8 mouse cellular contexts compared by ENCODE assay signal in genomic region chr13:31082448-31083140, GRCm38 (mm10).
DNase-seq lines count a peak whose midpoint lies in the region; ATAC-seq and TF ChIP-seq lines count a peak whose summit lies in the region.

No protein-coding gene starts in this region.

- H3K36me3 ChIP-seq in liver, adult 2 months (ENCODE audit: control insufficient read depth, insufficient read depth, low read length): no peaks in the 10 kb centered on the region
- H3K36me3 ChIP-seq in liver, embryonic 11.5 days (ENCODE audit: control insufficient read depth, insufficient read depth, low read length): no peaks in the 10 kb centered on the region
- no peaks in the 10 kb centered on the region for H3K36me3 ChIP-seq in forebrain, embryonic 15.5 days
- H3K36me3 ChIP-seq in intestine, postnatal 0 days (ENCODE audit: control insufficient read depth, insufficient read depth): no peaks in the 10 kb centered on the region
- H3K36me3 ChIP-seq in limb, embryonic 14.5 days (ENCODE audit: control insufficient read depth, insufficient read depth, low read length): no peaks in the 10 kb centered on the region

- TF ChIP-seq POLR2A in liver, adult 2 months (IDR thresholded peaks at IDR 0.05; ENCODE audit: extremely low read depth, insufficient read depth, low read length): no peak
- no peak for TF ChIP-seq POLR2A in limb, embryonic 14.5 days (IDR thresholded peaks at IDR 0.05; ENCODE audit: borderline replicate concordance, extremely low read depth, insufficient read depth, insufficient read length)

- WGBS in liver, adult 2 months: 27% methylated on average over 13 of the region's 13 CpGs
- 35% methylated on average over 13 of the region's 13 CpGs for WGBS in liver, embryonic 11.5 days
- 37% methylated on average over 13 of the region's 13 CpGs for WGBS in forebrain, embryonic 15.5 days
- WGBS in intestine, postnatal 0 days: 11% methylated on average over 13 of the region's 13 CpGs
- 32% methylated on average over 13 of the region's 13 CpGs for WGBS in limb, embryonic 14.5 days

- no peak overlapping the region for H3K27ac ChIP-seq in liver, adult 2 months (replicated peaks; ENCODE audit: insufficient read depth, low read depth, low read length)
- H3K27ac ChIP-seq in liver, embryonic 11.5 days (ENCODE audit: low read depth, low read length): no peak overlapping the region
- H3K27ac ChIP-seq in forebrain, embryonic 15.5 days (replicated peaks): no peak overlapping the region
- no peak overlapping the region for H3K27ac ChIP-seq in intestine, postnatal 0 days (ENCODE audit: low read depth, low read length)
- no peak overlapping the region for H3K27ac ChIP-seq in limb, embryonic 14.5 days (replicated peaks; ENCODE audit: low read depth, low read length)

- no peak overlapping the region for H3K4me2 ChIP-seq in liver, embryonic 11.5 days
- no peak overlapping the region for H3K4me2 ChIP-seq in forebrain, embryonic 15.5 days (replicated peaks)
- H3K4me2 ChIP-seq in intestine, postnatal 0 days (replicated peaks; ENCODE audit: low read depth): no peak overlapping the region; the same call in 1 of the 2 replicates
- no peak overlapping the region for H3K4me2 ChIP-seq in limb, embryonic 14.5 days (replicated peaks; ENCODE audit: low read depth, low read length, severe bottlenecking)

- peak; percentile 53 for TF ChIP-seq CTCF in liver, adult 2 months (IDR thresholded peaks at IDR 0.05; ENCODE audit: low read depth, low read length)
- TF ChIP-seq CTCF in intestine, postnatal 0 days (IDR thresholded peaks at IDR 0.05; ENCODE audit: low read depth): peak; percentile 88

- no peak for ATAC-seq in liver, embryonic 11.5 days (replicated peaks; ENCODE audit: low FRiP score)
- ATAC-seq in forebrain, embryonic 15.5 days (replicated peaks): peak; percentile 71
- ATAC-seq in intestine, postnatal 0 days: 0 out of 2 replicates have a peak, but pooled peaks have one; percentile 49
- no peak for ATAC-seq in limb, embryonic 14.5 days (ENCODE audit: low FRiP score, low read depth)

- no peaks in the 10 kb centered on the region for H3K79me2 ChIP-seq in liver, adult 2 months (ENCODE audit: control insufficient read depth, insufficient read depth, low read length)

- 0 out of 2 replicates have a peak, but pooled peaks cover 5% of the 10 kb centered on the region for H3K27me3 ChIP-seq in liver, adult 2 months (ENCODE audit: control insufficient read depth, insufficient read depth, low read length)
- peaks cover 16% of the 10 kb centered on the region for H3K27me3 ChIP-seq in liver, embryonic 11.5 days (replicated peaks; ENCODE audit: control insufficient read depth, insufficient read depth, low read length)
- H3K27me3 ChIP-seq in forebrain, embryonic 15.5 days: peaks cover 12% of the 10 kb centered on the region; the same call in 1 of the 2 replicates
- no peaks in the 10 kb centered on the region; the same call in 1 of the 2 replicates for H3K27me3 ChIP-seq in intestine, postnatal 0 days (replicated peaks; ENCODE audit: control insufficient read depth, insufficient read depth, low read length)
- H3K27me3 ChIP-seq in limb, embryonic 14.5 days (ENCODE audit: control insufficient read depth, insufficient read depth, low read length): peaks cover 17% of the 10 kb centered on the region

- H3K4me3 ChIP-seq in liver, adult 2 months (ENCODE audit: insufficient read depth, low read depth, low read length): no peak overlapping the region
- H3K4me3 ChIP-seq in liver, embryonic 11.5 days (ENCODE audit: low read depth, low read length): no peak overlapping the region
- H3K4me3 ChIP-seq in forebrain, embryonic 15.5 days: no peak overlapping the region
- no peak overlapping the region for H3K4me3 ChIP-seq in intestine, postnatal 0 days (ENCODE audit: low read depth, low read length)
- H3K4me3 ChIP-seq in limb, embryonic 14.5 days (replicated peaks; ENCODE audit: low read length): no peak overlapping the region

- no peaks in the 10 kb centered on the region for H3K9me3 ChIP-seq in liver, embryonic 11.5 days (ENCODE audit: control insufficient read depth, low read length)
- H3K9me3 ChIP-seq in forebrain, embryonic 15.5 days: no peaks in the 10 kb centered on the region
- H3K9me3 ChIP-seq in intestine, postnatal 0 days (ENCODE audit: control insufficient read depth): no peaks in the 10 kb centered on the region
- no peaks in the 10 kb centered on the region for H3K9me3 ChIP-seq in limb, embryonic 14.5 days (ENCODE audit: control insufficient read depth, low read length)

- DNase-seq in liver, adult 2 months (ENCODE audit: extremely low read depth, low read depth, low spot score): peak; percentile 61
- no peak for DNase-seq in liver, embryonic 11.5 days (ENCODE audit: low spot score)
- DNase-seq in brain, adult 2 months (ENCODE audit: low read depth, low spot score): peak; percentile 80
- peak; percentile 93 for DNase-seq in limb, embryonic 14.5 days (ENCODE audit: low spot score)
- peak; percentile 45 for DNase-seq in neural tube, embryonic 10.5 days (ENCODE audit: extremely low spot score, low spot score)
- DNase-seq in thymus, postnatal 10 days (ENCODE audit: low spot score in 2 of 2): peak; percentile 5 to 53

- H3K9ac ChIP-seq in liver, adult 2 months (ENCODE audit: low read depth, low read length): no peak overlapping the region
- no peak overlapping the region for H3K9ac ChIP-seq in liver, embryonic 11.5 days (ENCODE audit: low read depth, low read length)
- H3K9ac ChIP-seq in forebrain, embryonic 15.5 days (replicated peaks): no peak overlapping the region
- no peak overlapping the region for H3K9ac ChIP-seq in intestine, postnatal 0 days (ENCODE audit: low read depth, low read length)
- H3K9ac ChIP-seq in limb, embryonic 14.5 days (ENCODE audit: low read depth, low read length, severe bottlenecking): no peak overlapping the region

- no peaks in the 10 kb centered on the region for H3K4me1 ChIP-seq in liver, adult 2 months (ENCODE audit: control insufficient read depth, insufficient read depth, low read length)
- H3K4me1 ChIP-seq in liver, embryonic 11.5 days (replicated peaks; ENCODE audit: control insufficient read depth, insufficient read depth, low read length): no peaks in the 10 kb centered on the region
- no peaks in the 10 kb centered on the region for H3K4me1 ChIP-seq in forebrain, embryonic 15.5 days
- H3K4me1 ChIP-seq in intestine, postnatal 0 days (replicated peaks; ENCODE audit: control insufficient read depth, insufficient read depth, low read length): no peaks in the 10 kb centered on the region
- peaks cover 6% of the 10 kb centered on the region; the same call in 1 of the 2 replicates for H3K4me1 ChIP-seq in limb, embryonic 14.5 days (ENCODE audit: control insufficient read depth, insufficient read depth, low read length)

Comparison
In these comparisons a context has a peak if more than half of its experiments do, and no peak if none do; other contexts are left out.
1. ATAC-seq: peak in forebrain, embryonic 15.5 days (single experiment) and intestine, postnatal 0 days (single experiment); none in liver, embryonic 11.5 days (single experiment) and limb, embryonic 14.5 days (single experiment).